Mouse (Mus musculus) 3T3-L1 (cell line): ENCODE data around the gene Gm49450.
"Not testable (repeated sequence)": the region's sequence is repeated elsewhere in the genome, so short reads cannot be mapped to it uniquely, and the experiment has no call there.

Experiments used
- DNase-seq: peaks from one replicate; pipeline ENCODE4 v3.0.0-alpha.2; 2015; ENCODE audit warnings: low read depth, low spot score

The Gm49450 gene

GRCm38 (mm10) chr15:98985982-98986715 lies 32.8 kb upstream of the Gm49450 start:
- DNase-seq, result peak; percentile 41

- peak; percentile 95 for DNase-seq
Observed at GRCm38 (mm10) chr15:98985240-98985981, 32.1 kb upstream of the Gm49450 start.

GRCm38 (mm10) chr15:98984681-98985080 lies 31.3 kb upstream of the Gm49450 start:
- DNase-seq, result no peak

GRCm38 (mm10) chr15:98983431-98984081 lies 30.2 kb upstream of the Gm49450 start:
- DNase-seq, result no peak

GRCm38 (mm10) chr15:98982100-98982499 lies 28.7 kb upstream of the Gm49450 start:
- no peak for DNase-seq

GRCm38 (mm10) chr15:98980012-98980614 lies 26.8 kb upstream of the Gm49450 start:
- no peak for DNase-seq

GRCm38 (mm10) chr15:98978409-98979172 lies 25.2 kb upstream of the Gm49450 start:
- DNase-seq, result no peak

GRCm38 (mm10) chr15:98977759-98978408 lies 24.5 kb upstream of the Gm49450 start:
- DNase-seq, result peak; percentile 62

GRCm38 (mm10) chr15:98976763-98977758 lies 23.7 kb upstream of the Gm49450 start:
- DNase-seq, result peak; percentile 44

- DNase-seq, result no peak
Observed at GRCm38 (mm10) chr15:98973015-98973614, 19.8 kb upstream of the Gm49450 start.

GRCm38 (mm10) chr15:98971576-98972320 lies 18.4 kb upstream of the Gm49450 start:
- DNase-seq, result not testable (repeated sequence)

GRCm38 (mm10) chr15:98971111-98971510 lies 17.8 kb upstream of the Gm49450 start:
- peak; percentile 43 for DNase-seq

- DNase-seq, result peak; percentile 32
Observed at GRCm38 (mm10) chr15:98969372-98970101, 16.2 kb upstream of the Gm49450 start.

GRCm38 (mm10) chr15:98968701-98969371 lies 15.5 kb upstream of the Gm49450 start:
- peak; percentile 62 for DNase-seq

- DNase-seq, result no peak
Observed at GRCm38 (mm10) chr15:98959531-98959930, 6.2 kb upstream of the Gm49450 start.

GRCm38 (mm10) chr15:98958901-98959420 lies 5.6 kb upstream of the Gm49450 start:
- peak; percentile 62 for DNase-seq

GRCm38 (mm10) chr15:98957475-98957874 lies 4.1 kb upstream of the Gm49450 start:
- DNase-seq, result no peak
